Mouse (Mus musculus) ES-E14 (cell line): ENCODE data around the gene Hypk. TPM values are rescaled to one million over a fixed set of nuclear protein-coding genes. Genes with fewer than 3 reads are reported as not detected.

Source experiments
- DNase-seq: peaks from one replicate; pipeline ENCODE4 v3.0.0-alpha.2; 2013; ENCODE audit warnings: low read depth, low spot score
- H3K27ac ChIP-seq: 2 replicates; pipeline ENCODE4 v1.5.1; 2012; ENCODE audit warnings: low read depth, mild to moderate bottlenecking, low read length, moderate library complexity, mixed read lengths; ENCODE audit not compliant: poor library complexity, insufficient read depth, severe bottlenecking
- H3K36me3 ChIP-seq: 2 replicates; pipeline ENCODE4 v1.6.1; 2012; ENCODE audit warnings: mild to moderate bottlenecking, low read length, moderate library complexity, mixed read lengths; ENCODE audit not compliant: control insufficient read depth, poor library complexity, insufficient read depth, severe bottlenecking
- H3K4me1 ChIP-seq, 2 experiments: fragments of 150-350 bp in 1 of 2; sonication (generic) in 1 of 2; 2 replicates each; pipeline ENCODE4 v1.6.1; 2012; ENCODE audit warnings: low read length in 2 of 2, mild to moderate bottlenecking in 1 of 2, mixed read lengths in 1 of 2; ENCODE audit not compliant: control insufficient read depth in 2 of 2, insufficient read depth in 2 of 2, poor library complexity in 1 of 2
- H3K4me3 ChIP-seq, 2 experiments: fragments of 150-350 bp in 1 of 2; sonication (generic) in 1 of 2; 2 replicates each; pipeline ENCODE4 v1.5.1; 2012; ENCODE audit warnings: low read length in 2 of 2, low read depth in 1 of 2, mild to moderate bottlenecking in 1 of 2, mixed read lengths in 1 of 2; ENCODE audit not compliant: insufficient read depth in 1 of 2, poor library complexity in 1 of 2, severe bottlenecking in 1 of 2
- H3K9ac ChIP-seq: 2 replicates; pipeline ENCODE4 v1.6.1; 2012; ENCODE audit warnings: low read depth, mild to moderate bottlenecking, low read length, mixed read lengths; ENCODE audit not compliant: poor library complexity, insufficient read depth, severe bottlenecking
- H3K9me3 ChIP-seq: fragments of 150-350 bp; sonication (generic); 2 replicates; pipeline ENCODE4 v1.6.1; 2012; ENCODE audit warnings: low read depth, mild to moderate bottlenecking, low read length; ENCODE audit not compliant: control insufficient read depth, insufficient read depth
- CHD2 ChIP-seq: IDR thresholded peaks from 2 replicates; pipeline ENCODE4 v1.6.1; 2014; ENCODE audit warnings: mild to moderate bottlenecking, low read depth, low read length, inconsistent platforms
- HCFC1 ChIP-seq: IDR thresholded peaks from 2 replicates; pipeline ENCODE4 v1.6.1; 2012; ENCODE audit warnings: low read length, inconsistent platforms, borderline replicate concordance; ENCODE audit not compliant: insufficient read depth
- MAFK ChIP-seq: IDR thresholded peaks from 2 replicates; pipeline ENCODE4 v1.6.1; 2014; ENCODE audit warnings: mild to moderate bottlenecking, low read depth, low read length, inconsistent platforms; ENCODE audit not compliant: insufficient read depth
- ZC3H11A ChIP-seq: IDR thresholded peaks from 2 replicates; pipeline ENCODE4 v1.6.1; 2012; ENCODE audit warnings: low read depth, mild to moderate bottlenecking, inconsistent platforms, low read length, borderline replicate concordance
- ZNF384 ChIP-seq: IDR thresholded peaks from 2 replicates; pipeline ENCODE4 v1.6.1; 2012; ENCODE audit warnings: low read depth, low read length, inconsistent platforms
- in situ Hi-C, 2 experiments: fragments of 600-800 bp; cut with MboI; formaldehyde crosslinking; loops; one replicate each; pipeline ENCODE4 v1.15.1; 2025; ENCODE audit warnings: low sequenced_read_pairs in 2 of 2, inconsistent platforms in 1 of 2; ENCODE audit not compliant: unreplicated experiment in 2 of 2
- total RNA-seq: library from RNA; depleted of rRNA; stranded (reverse); fragments of 300-350 nt; gene quantifications from 2 replicates; pipeline ENCODE4 v1.2.3, GENCODE M21; 2012

The Hypk gene
- total RNA-seq, 1 experiment: 21.5 TPM

DNA sequence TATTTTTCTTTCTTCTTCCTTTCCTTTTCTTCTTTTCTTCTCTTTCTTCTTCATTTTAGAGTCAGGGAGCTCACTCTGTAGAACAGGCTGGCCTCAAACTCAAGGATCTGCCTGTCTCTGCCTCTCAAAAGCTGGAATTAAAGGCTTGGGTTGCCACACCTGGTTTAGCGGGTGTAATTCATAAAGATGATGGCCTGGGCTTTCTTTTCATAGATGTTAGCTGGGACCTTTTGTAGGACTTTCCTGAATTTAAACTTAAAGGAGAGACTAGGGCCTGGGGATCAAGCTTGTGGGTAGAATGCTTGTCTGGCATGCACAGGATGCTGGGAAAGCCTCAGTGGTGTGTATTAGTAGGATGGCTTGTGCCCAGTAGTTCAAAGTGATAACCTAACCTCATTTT is 8.9 kb upstream of the Hypk start, which contains the start of gene Ell3:
Ell3 (minus strand) TSS at position 101 of the 400 bp plus-strand sequence.
- peaks cover 2% of the 10 kb centered on the region; the same call in 1 of the 2 replicates for H3K36me3 ChIP-seq
- no peak within 1 kb of the TSS for H3K9ac ChIP-seq
- H3K4me1 ChIP-seq: 0 out of 4 replicates have a peak, but pooled peaks cover 0 to 2% of the 10 kb centered on the region in 2 experiments
- H3K9me3 ChIP-seq: no peaks in the 10 kb centered on the region
- in situ Hi-C loops: no loop called here
- TF ChIP-seq MAFK (no peak), ZNF384 (no peak), CHD2 (no peak), HCFC1 (no peak), ZC3H11A (no peak)
- peak within 1 kb of the TSS in 1 of 2 experiments; percentile 99; a peak in 2 of 4 replicates for H3K4me3 ChIP-seq
- H3K27ac ChIP-seq: no peak within 1 kb of the TSS
- DNase-seq: no peak

DNA sequence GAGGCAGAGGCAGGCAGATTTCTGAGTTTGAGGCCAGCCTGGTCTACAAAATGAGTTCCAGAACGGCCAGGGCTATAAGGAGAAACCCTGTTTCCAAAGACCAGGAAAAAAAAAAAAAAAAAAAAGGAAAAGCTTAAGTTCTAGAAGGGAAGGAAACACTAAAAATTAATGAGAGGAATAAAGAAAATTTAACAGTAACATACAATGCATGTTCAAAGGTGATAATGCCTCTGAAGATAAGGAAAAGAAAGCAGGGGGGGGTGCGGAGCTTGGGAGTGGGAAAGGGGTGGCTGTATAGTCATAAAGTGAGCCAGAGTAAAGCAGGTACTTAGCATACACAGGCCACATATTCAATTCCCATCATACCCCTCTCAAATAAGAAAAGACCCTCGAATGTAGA is 8.0 kb upstream of the Hypk start:
- no peak overlapping the region for H3K27ac ChIP-seq
- in situ Hi-C loops: no loop called here
- no peak overlapping the region for H3K9ac ChIP-seq
- no peaks in the 10 kb centered on the region for H3K9me3 ChIP-seq
- TF ChIP-seq ZNF384 (no peak), ZC3H11A (no peak), MAFK (no peak), HCFC1 (no peak), CHD2 (no peak)
- H3K4me3 ChIP-seq: no peak overlapping the region
- H3K36me3 ChIP-seq: no peaks in the 10 kb centered on the region
- H3K4me1 ChIP-seq: 0 out of 4 replicates have a peak, but pooled peaks cover 0 to 2% of the 10 kb centered on the region in 2 experiments
- DNase-seq: no peak

DNA sequence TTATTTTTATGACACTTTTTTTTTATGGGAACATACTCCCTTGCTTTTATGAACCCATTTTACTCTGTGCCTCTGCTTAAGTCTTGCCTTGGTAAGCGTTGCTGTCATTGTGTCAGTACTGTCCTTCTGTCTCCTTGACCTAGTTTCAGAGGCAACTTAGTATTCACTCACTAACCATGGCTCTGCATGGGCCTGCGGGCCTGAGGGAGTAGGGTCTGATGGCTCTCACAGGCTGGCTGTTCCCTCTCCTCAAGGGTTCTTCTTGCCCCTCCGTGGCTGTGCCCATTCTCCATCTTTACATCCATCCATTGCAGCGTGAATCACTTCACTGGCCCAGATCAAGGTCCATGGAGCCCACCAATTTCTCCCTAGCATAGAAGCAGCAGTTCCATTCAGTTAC is 6.6 kb upstream of the Hypk start:
- Histone ChIP-seq H3K9me3 (no peaks in the 10 kb centered on the region), H3K27ac (no peak overlapping the region), H3K4me3 (no peak overlapping the region), H3K9ac (no peak overlapping the region), H3K4me1 (peaks cover 2% of the 10 kb centered on the region in 2 experiments; a peak in 3 of 4 replicates), H3K36me3 (peaks cover 5% of the 10 kb centered on the region)
- TF ChIP-seq CHD2 (no peak), MAFK (no peak), ZNF384 (no peak), HCFC1 (no peak), ZC3H11A (no peak)
- in situ Hi-C loops: no loop called here
- no peak for DNase-seq

DNA sequence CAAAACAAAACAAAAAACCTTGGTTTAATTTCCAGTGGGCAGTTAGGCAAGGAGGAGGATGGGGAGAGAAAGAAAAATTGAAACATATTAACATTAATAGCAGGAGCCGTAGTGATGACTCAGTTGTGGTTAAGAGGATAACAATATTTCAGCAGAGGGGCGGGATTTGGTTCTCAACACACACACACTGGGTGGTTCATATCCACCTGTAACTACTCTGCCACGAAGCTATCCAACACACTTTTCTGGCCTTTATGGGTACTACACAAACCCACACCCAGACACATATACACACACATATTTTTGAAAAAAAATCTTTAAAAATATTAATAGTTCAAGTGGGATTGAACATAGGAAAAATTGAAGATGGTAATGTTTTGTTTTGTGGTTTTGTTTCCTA is 6.1 kb upstream of the Hypk start:
- no peak for DNase-seq
- Histone ChIP-seq H3K36me3 (peaks cover 7% of the 10 kb centered on the region), H3K9ac (no peak overlapping the region), H3K27ac (no peak overlapping the region), H3K4me3 (no peak overlapping the region), H3K9me3 (no peaks in the 10 kb centered on the region), H3K4me1 (peaks cover 2% of the 10 kb centered on the region in 2 experiments; a peak in 3 of 4 replicates)
- in situ Hi-C loops: no loop called here
- no peak for TF ChIP-seq HCFC1

DNA sequence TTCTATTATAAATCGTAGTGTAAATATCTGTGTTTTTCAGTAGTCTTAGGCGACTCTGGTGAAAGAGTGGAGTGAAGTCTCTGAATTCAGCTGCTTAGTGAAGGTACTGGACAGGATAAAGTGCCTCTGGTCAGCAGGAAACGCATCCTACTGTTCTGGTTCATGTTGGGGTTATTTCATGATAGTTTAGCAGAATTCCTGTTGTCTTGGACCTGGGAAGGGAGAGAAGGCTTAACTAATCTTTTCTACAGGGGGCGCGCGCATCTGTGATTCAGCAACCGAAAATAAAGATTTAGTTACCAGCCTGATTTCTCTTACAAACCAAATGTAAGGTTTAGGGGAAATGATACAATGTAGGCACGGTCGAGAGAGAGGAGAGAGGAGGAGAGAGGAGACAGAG is 5.0 kb upstream of the Hypk start:
- TF ChIP-seq CHD2 (no peak), MAFK (no peak), ZC3H11A (no peak), ZNF384 (no peak), HCFC1 (no peak)
- Histone ChIP-seq H3K9me3 (no peaks in the 10 kb centered on the region), H3K36me3 (peaks cover 11% of the 10 kb centered on the region), H3K27ac (no peak overlapping the region), H3K4me1 (peaks cover 2% of the 10 kb centered on the region in 2 experiments; a peak in 3 of 4 replicates), H3K9ac (no peak overlapping the region; the same call in 1 of the 2 replicates), H3K4me3 (peak overlapping the region in 1 of 2 experiments; percentile 68; a peak in 2 of 4 replicates)
- no peak for DNase-seq
- in situ Hi-C loops: no loop called here
